Mouse (Mus musculus): ENCODE data around the gene Mrps2.
"Not testable (repeated sequence)": the region's sequence is repeated elsewhere in the genome, so short reads cannot be mapped to it uniquely, and the experiment has no call there.

Mrps2 gene

GRCm38 (mm10) chr2:28477993-28478392 lies 10.1 kb downstream of the Mrps2 start:
- DNase-seq (ENCODE audit: low read depth): not testable (repeated sequence)

GRCm38 (mm10) chr2:28479208-28480204 lies 11.6 kb downstream of the Mrps2 start:
- no peak for DNase-seq (ENCODE audit: low read depth)

- DNase-seq (ENCODE audit: low read depth): no peak
These were observed 16.0 kb downstream of the Mrps2 start for GRCm38 (mm10) chr2:28483861-28484260.

- peak; percentile 86 for DNase-seq (ENCODE audit: low read depth)
These were observed 26.7 kb downstream of the Mrps2 start for GRCm38 (mm10) chr2:28494521-28494920.

GRCm38 (mm10) chr2:28495207-28495756 lies 27.4 kb downstream of the Mrps2 start:
- DNase-seq (ENCODE audit: low read depth): peak; percentile 55

- DNase-seq (ENCODE audit: low read depth): no peak
These were observed 28.1 kb downstream of the Mrps2 start for GRCm38 (mm10) chr2:28495801-28496595.

GRCm38 (mm10) chr2:28496671-28497070 lies 28.8 kb downstream of the Mrps2 start, which contains the start of gene Gbgt1:
Gene Gbgt1, plus strand, starts transcription at chr2:28496891.
- DNase-seq (ENCODE audit: low read depth): peak; percentile 23

GRCm38 (mm10) chr2:28497561-28497960 lies 29.7 kb downstream of the Mrps2 start:
- DNase-seq (ENCODE audit: low read depth): no peak

- no peak for DNase-seq (ENCODE audit: low read depth)
These were observed 30.6 kb downstream of the Mrps2 start for GRCm38 (mm10) chr2:28498431-28498830.

GRCm38 (mm10) chr2:28502987-28503386 lies 35.1 kb downstream of the Mrps2 start:
- peak; percentile 21 for DNase-seq (ENCODE audit: low read depth)

GRCm38 (mm10) chr2:28504676-28505075 lies 36.8 kb downstream of the Mrps2 start:
- DNase-seq (ENCODE audit: low read depth): no peak

GRCm38 (mm10) chr2:28505795-28506194 lies 37.9 kb downstream of the Mrps2 start, which contains the start of gene Gm10134:
Gene Gm10134, plus strand, starts transcription at chr2:28506095.
- no peak for DNase-seq (ENCODE audit: low read depth)

- no peak for DNase-seq (ENCODE audit: low read depth)
These were observed 38.4 kb downstream of the Mrps2 start for GRCm38 (mm10) chr2:28506291-28506690.

- DNase-seq (ENCODE audit: low read depth): not testable (repeated sequence)
These were observed 43.7 kb downstream of the Mrps2 start for GRCm38 (mm10) chr2:28511600-28511999.

- DNase-seq (ENCODE audit: low read depth): no peak
These were observed 45.0 kb downstream of the Mrps2 start, which contains the start of gene Ralgds for GRCm38 (mm10) chr2:28512798-28513401. Gene Ralgds, plus strand, starts transcription at chr2:28513125.

GRCm38 (mm10) chr2:28513431-28514370 lies 45.8 kb downstream of the Mrps2 start:
- DNase-seq (ENCODE audit: low read depth): no peak

GRCm38 (mm10) chr2:28514489-28514888 lies 46.6 kb downstream of the Mrps2 start:
- peak; percentile 87 for DNase-seq (ENCODE audit: low read depth)

- DNase-seq (ENCODE audit: low read depth): peak; percentile 95
These were observed 49.5 kb downstream of the Mrps2 start for GRCm38 (mm10) chr2:28517206-28517909.

- DNase-seq (ENCODE audit: low read depth): no peak
These were observed 50.4 kb downstream of the Mrps2 start for GRCm38 (mm10) chr2:28518231-28518630.

- DNase-seq (ENCODE audit: low read depth): no peak
These were observed 52.7 kb downstream of the Mrps2 start for GRCm38 (mm10) chr2:28520581-28520980.

Measured in NIH3T3 (cell line).